Mouse (Mus musculus) cerebellum, postnatal 36 days (tissue): ENCODE measurements around the gene Dynlt1b.
A peak's percentile ranks its signal among the peaks of the same experiment; 100 is the strongest.
"Not testable (repeated sequence)": the region's sequence is repeated elsewhere in the genome, so short reads cannot be mapped to it uniquely, and the experiment has no call there.

Source experiments
- DNase-seq, 2 experiments: peaks; one replicate each; pipeline ENCODE4 v3.0.0; 2021 to 2022; ENCODE audit warnings: mixed read lengths in 2 of 2

Dynlt1b gene

DNA sequence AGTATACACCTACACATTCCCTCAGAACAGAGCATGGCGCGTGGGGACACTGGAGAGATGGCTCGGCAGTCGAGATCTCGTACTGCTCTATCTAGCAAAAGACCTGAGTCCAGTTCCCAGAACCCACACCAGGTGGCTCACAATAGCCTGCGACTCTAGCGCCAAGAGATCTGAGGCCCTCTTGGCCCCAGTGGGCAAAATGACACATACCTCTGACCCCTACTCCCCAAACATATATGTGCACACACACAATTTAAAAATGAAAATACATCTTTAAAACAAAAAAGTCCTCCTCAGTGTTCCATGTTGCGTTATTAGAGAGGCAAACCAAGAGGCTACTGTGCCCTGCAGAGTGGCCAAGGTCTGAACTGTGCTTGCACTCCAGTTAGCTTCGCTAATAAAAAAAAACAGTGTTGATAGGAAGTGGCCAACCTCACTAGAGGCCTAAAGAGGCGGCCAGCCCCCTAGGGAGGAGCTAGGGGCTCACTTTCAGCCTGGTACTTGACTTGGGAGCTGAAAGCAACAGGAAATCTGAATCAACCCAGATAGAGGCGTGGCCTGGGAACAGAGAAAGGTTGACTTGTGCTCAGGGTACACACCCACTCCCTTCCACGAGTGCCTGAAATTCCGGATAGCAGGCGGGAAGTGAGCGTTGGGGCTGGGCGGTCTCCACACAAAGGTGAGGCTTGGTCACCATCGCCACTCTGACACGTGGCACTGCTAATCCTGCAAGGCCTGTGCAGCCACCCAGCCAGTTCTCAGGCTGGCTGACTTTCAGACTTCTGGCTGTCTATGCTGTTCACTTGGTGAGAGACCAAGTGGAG, 37.9 kb downstream of the Dynlt1b start:
- not testable (repeated sequence) for DNase-seq

DNA sequence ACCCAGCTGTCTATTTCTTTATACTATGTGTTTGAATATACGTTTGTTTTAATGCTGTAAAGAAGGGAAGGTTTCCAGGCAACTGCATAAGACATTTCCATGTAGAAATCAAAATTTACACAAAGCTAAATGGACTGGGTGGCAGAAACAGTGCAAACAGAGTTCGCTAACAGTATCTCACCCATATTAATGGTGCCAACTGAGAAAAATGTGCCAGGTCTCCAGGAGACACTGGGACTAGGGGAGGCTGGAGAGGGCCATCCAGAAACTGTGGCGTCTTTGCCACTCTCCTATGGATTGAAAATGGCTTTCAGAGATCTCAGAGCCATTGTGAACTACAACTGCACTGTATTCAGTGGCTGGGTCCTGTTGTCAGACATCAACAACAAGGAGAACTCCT, 40.1 kb downstream of the Dynlt1b start:
- DNase-seq: not testable (repeated sequence)

DNA sequence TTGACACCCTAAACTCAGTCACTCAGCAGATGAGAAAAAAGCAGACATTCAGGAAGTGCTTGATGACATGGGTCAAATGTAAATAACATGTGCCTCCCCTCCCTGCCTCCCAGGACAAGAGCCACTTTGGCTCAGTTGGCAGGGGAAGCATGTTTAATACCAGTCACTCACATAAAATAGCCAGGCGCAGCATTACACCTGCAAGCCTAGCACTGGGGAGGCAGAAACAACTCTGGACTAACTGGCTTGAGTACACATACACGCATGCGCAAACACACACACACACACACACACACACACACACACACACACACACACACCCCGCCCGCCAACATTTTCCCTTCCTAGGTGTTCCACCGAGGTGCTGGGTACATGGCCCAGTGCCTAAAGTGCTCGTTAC, 40.8 kb downstream of the Dynlt1b start:
- not testable (repeated sequence) for DNase-seq

DNA sequence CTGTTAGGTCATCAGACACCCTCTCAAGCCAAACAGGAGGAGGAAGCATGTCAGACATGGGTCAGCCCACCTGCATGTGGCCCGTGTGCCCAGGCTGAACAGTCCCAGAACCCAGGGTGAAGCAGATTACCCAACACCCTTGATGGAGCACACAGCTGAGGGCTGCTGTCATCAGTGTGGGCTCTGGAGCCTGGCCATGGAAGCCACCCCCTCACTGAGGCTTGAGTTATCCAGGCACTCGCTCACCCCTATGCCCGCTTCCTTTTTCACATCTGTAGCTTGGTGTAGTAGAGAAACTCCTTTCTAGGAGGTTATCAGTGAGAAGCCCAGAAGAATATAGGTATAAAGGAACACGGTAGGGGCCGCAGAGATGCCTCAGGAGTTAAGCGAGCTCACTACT, 45.4 kb downstream of the Dynlt1b start:
- not testable (repeated sequence) for DNase-seq

DNA sequence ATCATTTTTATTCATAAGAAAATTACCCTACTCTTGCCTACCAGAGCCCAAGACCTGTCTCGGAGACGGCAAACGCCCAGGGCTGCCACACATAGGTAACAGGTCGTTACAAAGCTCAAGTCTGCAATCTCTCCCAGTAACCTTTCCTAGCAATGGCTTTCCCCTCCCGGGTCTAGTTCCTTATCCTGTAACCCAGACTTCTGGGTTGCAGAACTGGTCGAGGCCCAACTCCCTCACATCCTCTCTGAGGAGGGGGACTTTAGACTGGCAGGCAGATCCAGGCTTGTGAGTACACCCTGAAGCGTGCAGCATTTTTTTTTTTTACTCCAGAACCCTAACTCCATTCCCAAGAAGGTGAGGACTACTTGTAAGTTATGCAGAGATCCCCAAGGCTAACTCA, 46.0 kb downstream of the Dynlt1b start:
- DNase-seq: not testable (repeated sequence)

DNA sequence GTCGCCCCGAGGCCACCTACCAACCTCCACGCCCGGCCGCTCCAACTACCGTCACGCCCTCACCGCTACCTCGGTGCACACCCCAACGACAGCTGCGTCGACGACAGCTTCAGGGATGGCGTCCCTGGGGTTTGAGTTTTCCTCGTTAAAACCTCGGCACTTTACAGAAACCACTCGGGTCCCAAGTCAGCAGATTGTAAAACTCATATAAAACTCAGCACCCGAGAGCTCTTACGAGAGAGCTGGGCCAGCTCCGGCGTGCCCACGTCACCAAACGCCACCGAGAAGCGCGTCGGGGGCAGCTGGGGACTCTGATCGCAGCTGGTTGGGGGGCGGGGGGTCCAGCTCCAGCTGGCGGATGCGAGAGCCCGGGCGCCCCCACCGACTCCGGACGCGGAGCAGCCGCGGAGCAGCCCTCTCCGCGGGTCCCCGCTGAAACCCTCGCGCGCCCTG, 46.6 kb downstream of the Dynlt1b start:
- not testable (repeated sequence) for DNase-seq

DNA sequence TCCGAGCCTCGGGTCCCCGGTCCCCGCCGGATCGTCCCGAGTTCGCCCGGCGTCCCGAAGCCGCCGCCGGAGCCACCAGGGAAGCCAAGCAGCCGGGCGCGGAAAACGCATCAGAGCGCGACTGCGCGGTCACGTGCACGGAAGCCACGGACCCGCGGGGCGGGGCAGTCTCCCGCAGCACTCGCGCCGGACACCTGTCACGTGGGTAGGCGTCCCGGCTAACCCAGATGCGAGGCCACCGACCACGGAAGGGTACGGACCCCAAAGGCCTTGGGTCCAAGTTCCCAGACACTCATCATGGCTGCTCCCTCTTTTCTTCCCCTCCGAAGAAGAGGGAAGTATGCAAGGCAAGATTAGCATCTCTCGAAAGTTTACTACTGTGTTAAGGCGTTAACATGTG, 47.1 kb downstream of the Dynlt1b start:
- DNase-seq: not testable (repeated sequence)

DNA sequence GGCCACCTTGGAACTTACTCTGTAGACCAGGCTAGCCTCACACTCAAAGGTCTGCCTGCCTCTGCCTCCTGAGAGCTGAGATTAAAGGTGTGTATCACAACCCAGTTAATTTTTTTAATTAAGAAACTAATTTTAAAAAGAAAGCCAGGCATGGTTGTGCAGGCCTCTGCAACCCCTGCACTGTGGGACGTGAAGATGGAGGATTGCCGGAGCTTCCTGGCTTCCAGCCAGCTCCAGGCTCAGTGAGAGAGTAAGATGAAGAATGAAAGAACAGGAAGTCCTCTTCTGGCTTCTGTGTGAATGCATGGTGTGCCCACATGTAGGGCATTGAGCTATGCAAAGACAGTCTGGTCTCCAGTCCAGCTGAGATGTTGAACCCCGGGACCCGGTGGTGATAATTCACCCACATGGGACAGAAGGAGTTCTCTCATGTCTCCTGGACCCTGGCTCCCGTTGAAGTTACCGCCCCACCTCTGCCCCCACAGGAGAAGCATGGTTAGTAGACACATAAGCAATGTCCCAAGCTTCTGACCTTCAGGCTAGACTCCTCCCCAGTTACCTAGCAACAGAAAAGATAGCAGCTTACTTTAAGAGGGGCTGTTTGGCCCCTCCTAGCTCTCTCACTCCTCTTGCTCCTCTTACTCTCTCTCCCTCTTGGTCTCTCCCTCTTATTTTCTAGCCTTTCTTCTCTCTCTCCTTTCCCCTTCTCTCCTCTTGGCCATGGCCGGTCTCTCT, 51.1 kb downstream of the Dynlt1b start:
- peak in 1 of 2 experiments; percentile 29 for DNase-seq

DNA sequence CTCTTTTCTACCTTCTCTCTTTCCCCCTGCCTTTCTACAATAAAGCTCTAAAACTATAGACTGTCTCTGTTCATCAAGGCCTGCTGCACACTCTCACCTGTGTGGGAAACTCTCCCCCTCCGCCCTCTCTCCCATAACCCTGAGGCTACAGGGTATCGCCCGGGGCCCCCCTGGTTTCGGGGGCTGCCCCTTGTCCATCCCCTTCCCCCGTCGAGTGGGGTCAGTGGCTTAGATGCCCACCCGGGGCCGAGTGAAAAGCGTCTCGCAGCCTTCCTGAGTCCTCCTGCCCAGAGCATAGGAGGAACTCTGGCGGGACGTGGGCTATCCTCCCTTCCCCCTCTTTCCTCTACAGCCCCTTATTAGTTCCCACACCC, 51.7 kb downstream of the Dynlt1b start:
- not testable (repeated sequence) for DNase-seq

DNA sequence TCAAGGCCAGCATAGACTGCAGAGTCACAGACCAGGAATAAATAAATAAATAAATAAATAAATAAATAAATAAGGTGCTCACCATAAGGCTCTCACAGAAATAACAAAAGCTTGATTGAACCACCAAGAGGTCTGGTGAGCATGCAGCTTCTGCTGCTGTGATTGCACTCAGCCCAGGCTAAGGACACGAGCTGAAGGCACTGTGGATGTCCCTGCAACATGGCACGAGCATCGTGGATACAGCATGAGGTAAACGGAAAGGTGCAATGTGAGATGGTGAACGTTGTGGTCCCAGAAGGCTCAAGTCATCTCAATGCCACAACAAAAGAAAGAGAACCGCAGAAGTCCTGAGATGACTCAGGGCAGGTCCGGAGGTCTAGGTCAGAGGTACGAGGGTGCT, 52.3 kb downstream of the Dynlt1b start:
- not testable (repeated sequence) for DNase-seq
